ENCODE assay signal across 8 mouse cellular contexts in genomic region chr11:69411538-69412203, GRCm38 (mm10). TPM values are rescaled to one million over a fixed set of nuclear protein-coding genes. Genes with fewer than 3 reads are reported as not detected.
DNase-seq lines count a peak whose midpoint lies in the region; ATAC-seq lines count a peak whose summit lies in the region.

No protein-coding gene starts in this region.

- peak overlapping the region; percentile 99 for H3K27ac ChIP-seq in intestine, embryonic 15.5 days
- H3K27ac ChIP-seq in liver, embryonic 12.5 days = peak overlapping the region; percentile 94

- intact Hi-C loops in gastrocnemius, postnatal 14 days (cut with DNase I; ENCODE audit: low total_unique reads) = no loop called here

- peak; percentile 24 for ATAC-seq in intestine, embryonic 15.5 days
- peak; percentile 40 for ATAC-seq in liver, embryonic 12.5 days

- no peaks in the 10 kb centered on the region for H3K9me3 ChIP-seq in intestine, embryonic 15.5 days
- H3K9me3 ChIP-seq in liver, embryonic 12.5 days (replicated peaks) = no peaks in the 10 kb centered on the region

- peak overlapping the region; percentile 74 for H3K4me3 ChIP-seq in intestine, embryonic 15.5 days (replicated peaks)
- H3K4me3 ChIP-seq in liver, embryonic 12.5 days = peak overlapping the region; percentile 72

- H3K36me3 ChIP-seq in intestine, embryonic 15.5 days = peaks cover 13% of the 10 kb centered on the region
- peaks cover 15% of the 10 kb centered on the region for H3K36me3 ChIP-seq in liver, embryonic 12.5 days

- WGBS in intestine, embryonic 15.5 days = under 1% methylated on average over 39 of the region's 39 CpGs
- whole genome bisulfite sequencing in liver, embryonic 12.5 days (ENCODE audit: insufficient replicate concordance) = 1% methylated on average over 38 of the region's 39 CpGs

- peak overlapping the region; percentile 92 for H3K4me2 ChIP-seq in intestine, embryonic 15.5 days (replicated peaks)
- peak overlapping the region; percentile 100 for H3K4me2 ChIP-seq in liver, embryonic 12.5 days

- H3K9ac ChIP-seq in intestine, embryonic 15.5 days = peak overlapping the region; percentile 82
- peak overlapping the region; percentile 82 for H3K9ac ChIP-seq in liver, embryonic 12.5 days

- DNase-seq in ovary, adult 18-20 months (ENCODE audit: low spot score) = peak; percentile 40
- no peak for DNase-seq in ovary, postnatal 14 days (ENCODE audit: low spot score)
- peak; percentile 41 for DNase-seq in cerebellum, adult 8-10 months
- DNase-seq in gastrocnemius, postnatal 14 days = peak; percentile 89
- DNase-seq in natural killer cell, adult 2 months (ENCODE audit: low spot score in 2 of 2) = peak; percentile 86 to 91
- peak; percentile 69 for DNase-seq in thymus, postnatal 25 days

- H3K27me3 ChIP-seq in intestine, embryonic 15.5 days (replicated peaks) = no peaks in the 10 kb centered on the region
- 0 out of 2 replicates have a peak, but pooled peaks cover 8% of the 10 kb centered on the region for H3K27me3 ChIP-seq in liver, embryonic 12.5 days (replicated peaks)

- peaks cover 54% of the 10 kb centered on the region for H3K4me1 ChIP-seq in intestine, embryonic 15.5 days (replicated peaks)
- H3K4me1 ChIP-seq in liver, embryonic 12.5 days = peaks cover 83% of the 10 kb centered on the region

RNA-seq across cellular contexts. Expression of gene Kdm6b, which starts 1.8 kb away (rescaled TPM):
- total RNA-seq in gastrocnemius, postnatal 14 days (2021) = 10 to 100 TPM; 30.3 to 31.4 TPM
- 23.7 and 24.3 TPM in 2 replicates for polyA plus RNA-seq in intestine, embryonic 15.5 days (2015; fragmentation: Nextera tagmentation; extraction: Ambion mirVana)
- 7.1 and 7.5 TPM in 2 replicates for polyA plus RNA-seq in liver, embryonic 12.5 days (2016; fragmentation: Nextera tagmentation; extraction: Ambion mirVana)

RNA-seq across cellular contexts. Expression of gene Tmem88, which starts 13.6 kb away (rescaled TPM):
- total RNA-seq in gastrocnemius, postnatal 14 days (2021) = 10 to 100 TPM; 12.8 to 15.2 TPM
- polyA plus RNA-seq in intestine, embryonic 15.5 days (2015; fragmentation: Nextera tagmentation; extraction: Ambion mirVana) = 30.7 and 32.1 TPM in 2 replicates
- 14.4 and 15.4 TPM in 2 replicates for polyA plus RNA-seq in liver, embryonic 12.5 days (2016; fragmentation: Nextera tagmentation; extraction: Ambion mirVana)

RNA-seq across cellular contexts. Expression of gene Cyb5d1, which starts 16.2 kb away (rescaled TPM):
- total RNA-seq in gastrocnemius, postnatal 14 days (2021) = 10 to 100 TPM; 19.0 to 20.7 TPM
- 22.7 and 24.8 TPM in 2 replicates for polyA plus RNA-seq in intestine, embryonic 15.5 days (2015; fragmentation: Nextera tagmentation; extraction: Ambion mirVana)
- polyA plus RNA-seq in liver, embryonic 12.5 days (2016; fragmentation: Nextera tagmentation; extraction: Ambion mirVana) = 15.1 and 15.7 TPM in 2 replicates

RNA-seq across cellular contexts. Expression of gene Naa38, which starts 16.4 kb away (rescaled TPM):
- total RNA-seq in gastrocnemius, postnatal 14 days (2021) = 10 to 100 TPM; 79.5 to 87.9 TPM
- 154 and 182 TPM in 2 replicates for polyA plus RNA-seq in intestine, embryonic 15.5 days (2015; fragmentation: Nextera tagmentation; extraction: Ambion mirVana)
- 111 and 119 TPM in 2 replicates for polyA plus RNA-seq in liver, embryonic 12.5 days (2016; fragmentation: Nextera tagmentation; extraction: Ambion mirVana)

RNA-seq across cellular contexts. Expression of gene Chd3, which starts 42.5 kb away (rescaled TPM):
- total RNA-seq in gastrocnemius, postnatal 14 days (2021) = 10 to 100 TPM; 25.5 to 28.7 TPM
- 39.9 and 44.1 TPM in 2 replicates for polyA plus RNA-seq in intestine, embryonic 15.5 days (2015; fragmentation: Nextera tagmentation; extraction: Ambion mirVana)
- polyA plus RNA-seq in liver, embryonic 12.5 days (2016; fragmentation: Nextera tagmentation; extraction: Ambion mirVana) = 4.7 and 6.4 TPM in 2 replicates
